Mouse (Mus musculus) cerebellum, adult 2 months (tissue): Measurements from ENCODE around the gene Gm10234.

Experiments used
- CTCF ChIP-seq: fragments of 200-500 bp; IDR thresholded peaks from 2 replicates; pipeline ENCODE4 v1.5.1; 2011; ENCODE audit warnings: low read depth, mild to moderate bottlenecking, control low read depth, low read length, moderate library complexity, borderline replicate concordance; ENCODE audit not compliant: insufficient read depth
- POLR2A ChIP-seq: fragments of 200-500 bp; IDR thresholded peaks from 2 replicates; pipeline ENCODE4 v1.6.1; 2011; ENCODE audit warnings: low read length, control low read depth, borderline replicate concordance; ENCODE audit not compliant: insufficient read depth

- TF ChIP-seq POLR2A, result no peak
- TF ChIP-seq CTCF, result no peak
These were observed 23.5 kb upstream of the Gm10234 start for GRCm38 (mm10) chr6:95298387-95298786.
